Mouse (Mus musculus): ENCODE measurements around the gene Cpm. TPM values are rescaled to one million over a fixed set of nuclear protein-coding genes. Genes with fewer than 3 reads are reported as not detected.

Gene Cpm
- polyA plus RNA-seq, 1 experiment, result 6.7 TPM

GRCm38 (mm10) chr10:117583155-117584061 is 45.9 kb upstream of the Cpm start:
- Histone ChIP-seq H3K9ac (ENCODE audit: low read depth, poor library complexity, severe bottlenecking) (no peak overlapping the region), H3K36me3 (ENCODE audit: control insufficient read depth, insufficient read depth, low read length, poor library complexity, severe bottlenecking) (no peaks in the 10 kb centered on the region), H3K9me3 (replicated peaks; ENCODE audit: control insufficient read depth, insufficient read depth, low read length, poor library complexity, severe bottlenecking) (no peaks in the 10 kb centered on the region), H3K4me1 (ENCODE audit: control insufficient read depth, insufficient read depth, low read length) (no peaks in the 10 kb centered on the region), H3K27me3 (ENCODE audit: control insufficient read depth, insufficient read depth, low read length, poor library complexity, severe bottlenecking) (no peaks in the 10 kb centered on the region), H3K4me3 (ENCODE audit: low read depth, low read length) (no peak overlapping the region), H3K27ac (ENCODE audit: insufficient read depth, low read length) (no peak overlapping the region)
- TF ChIP-seq EP300 (IDR thresholded peaks at IDR 0.05; ENCODE audit: insufficient read depth, low read depth, low read length) (no peak), POLR2A (IDR thresholded peaks at IDR 0.05; ENCODE audit: insufficient read depth, low read length) (no peak), CTCF (IDR thresholded peaks at IDR 0.05; ENCODE audit: low read depth, low read length) (no peak)

GRCm38 (mm10) chr10:117584102-117584501 is 45.2 kb upstream of the Cpm start:
- Histone ChIP-seq H3K4me3 (ENCODE audit: low read depth, low read length) (no peak overlapping the region), H3K4me1 (ENCODE audit: control insufficient read depth, insufficient read depth, low read length) (no peaks in the 10 kb centered on the region), H3K36me3 (ENCODE audit: control insufficient read depth, insufficient read depth, low read length, poor library complexity, severe bottlenecking) (no peaks in the 10 kb centered on the region), H3K27me3 (ENCODE audit: control insufficient read depth, insufficient read depth, low read length, poor library complexity, severe bottlenecking) (no peaks in the 10 kb centered on the region), H3K9me3 (replicated peaks; ENCODE audit: control insufficient read depth, insufficient read depth, low read length, poor library complexity, severe bottlenecking) (no peaks in the 10 kb centered on the region), H3K27ac (ENCODE audit: insufficient read depth, low read length) (no peak overlapping the region), H3K9ac (ENCODE audit: low read depth, poor library complexity, severe bottlenecking) (no peak overlapping the region)
- no peak for TF ChIP-seq CTCF (IDR thresholded peaks at IDR 0.05; ENCODE audit: low read depth, low read length)
- no peak for TF ChIP-seq EP300 (IDR thresholded peaks at IDR 0.05; ENCODE audit: insufficient read depth, low read depth, low read length)
- no peak for TF ChIP-seq POLR2A (IDR thresholded peaks at IDR 0.05; ENCODE audit: insufficient read depth, low read length)

GRCm38 (mm10) chr10:117584566-117585515 is 44.5 kb upstream of the Cpm start:
- Histone ChIP-seq H3K9me3 (replicated peaks; ENCODE audit: control insufficient read depth, insufficient read depth, low read length, poor library complexity, severe bottlenecking) (no peaks in the 10 kb centered on the region), H3K9ac (ENCODE audit: low read depth, poor library complexity, severe bottlenecking) (no peak overlapping the region), H3K27ac (ENCODE audit: insufficient read depth, low read length) (no peak overlapping the region), H3K4me3 (ENCODE audit: low read depth, low read length) (no peak overlapping the region), H3K27me3 (ENCODE audit: control insufficient read depth, insufficient read depth, low read length, poor library complexity, severe bottlenecking) (no peaks in the 10 kb centered on the region), H3K36me3 (ENCODE audit: control insufficient read depth, insufficient read depth, low read length, poor library complexity, severe bottlenecking) (no peaks in the 10 kb centered on the region), H3K4me1 (ENCODE audit: control insufficient read depth, insufficient read depth, low read length) (no peaks in the 10 kb centered on the region)
- TF ChIP-seq EP300 (IDR thresholded peaks at IDR 0.05; ENCODE audit: insufficient read depth, low read depth, low read length) (no peak), POLR2A (IDR thresholded peaks at IDR 0.05; ENCODE audit: insufficient read depth, low read length) (no peak), CTCF (IDR thresholded peaks at IDR 0.05; ENCODE audit: low read depth, low read length) (no peak)

- Histone ChIP-seq H3K4me1 (ENCODE audit: control insufficient read depth, insufficient read depth, low read length) (no peaks in the 10 kb centered on the region), H3K27ac (ENCODE audit: insufficient read depth, low read length) (no peak overlapping the region), H3K36me3 (ENCODE audit: control insufficient read depth, insufficient read depth, low read length, poor library complexity, severe bottlenecking) (no peaks in the 10 kb centered on the region), H3K4me3 (ENCODE audit: low read depth, low read length) (no peak overlapping the region), H3K9me3 (replicated peaks; ENCODE audit: control insufficient read depth, insufficient read depth, low read length, poor library complexity, severe bottlenecking) (no peaks in the 10 kb centered on the region), H3K27me3 (ENCODE audit: control insufficient read depth, insufficient read depth, low read length, poor library complexity, severe bottlenecking) (no peaks in the 10 kb centered on the region), H3K9ac (ENCODE audit: low read depth, poor library complexity, severe bottlenecking) (no peak overlapping the region)
- TF ChIP-seq CTCF (IDR thresholded peaks at IDR 0.05; ENCODE audit: low read depth, low read length) (no peak), EP300 (IDR thresholded peaks at IDR 0.05; ENCODE audit: insufficient read depth, low read depth, low read length) (no peak), POLR2A (IDR thresholded peaks at IDR 0.05; ENCODE audit: insufficient read depth, low read length) (no peak)
Measured at GRCm38 (mm10) chr10:117585600-117586299, 43.5 kb upstream of the Cpm start.

DNA sequence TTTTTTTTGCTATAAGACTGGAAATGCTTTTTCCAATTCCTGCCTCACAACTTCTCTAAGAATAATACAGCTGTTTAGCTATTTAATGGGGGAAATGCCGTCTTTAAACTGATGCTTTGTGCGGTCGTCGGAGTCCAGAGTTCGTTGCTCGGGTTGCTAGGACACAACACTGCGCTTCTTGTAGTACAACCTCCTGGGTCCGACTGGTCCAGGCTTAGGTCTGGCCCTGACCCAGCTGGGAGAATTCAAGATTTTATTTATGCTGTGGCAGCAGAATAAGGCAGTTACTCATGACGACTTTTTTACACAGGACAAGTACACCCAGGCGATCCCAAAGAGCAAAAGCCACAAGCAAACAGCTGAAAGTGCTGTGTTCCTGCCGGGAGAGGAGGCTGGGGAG is 42.4 kb upstream of the Cpm start:
- no peaks in the 10 kb centered on the region for H3K27me3 ChIP-seq (ENCODE audit: control insufficient read depth, insufficient read depth, low read length, poor library complexity, severe bottlenecking)
- no peaks in the 10 kb centered on the region for H3K36me3 ChIP-seq (ENCODE audit: control insufficient read depth, insufficient read depth, low read length, poor library complexity, severe bottlenecking)
- H3K4me1 ChIP-seq (ENCODE audit: control insufficient read depth, insufficient read depth, low read length), result no peaks in the 10 kb centered on the region
- H3K27ac ChIP-seq (ENCODE audit: insufficient read depth, low read length), result no peak overlapping the region
- H3K9me3 ChIP-seq (replicated peaks; ENCODE audit: control insufficient read depth, insufficient read depth, low read length, poor library complexity, severe bottlenecking), result no peaks in the 10 kb centered on the region
- TF ChIP-seq POLR2A (IDR thresholded peaks at IDR 0.05; ENCODE audit: insufficient read depth, low read length) (no peak), CTCF (IDR thresholded peaks at IDR 0.05; ENCODE audit: low read depth, low read length) (no peak), EP300 (IDR thresholded peaks at IDR 0.05; ENCODE audit: insufficient read depth, low read depth, low read length) (no peak)
- no peak overlapping the region for H3K4me3 ChIP-seq (ENCODE audit: low read depth, low read length)
- H3K9ac ChIP-seq (ENCODE audit: low read depth, poor library complexity, severe bottlenecking), result no peak overlapping the region

Measured in ES-Bruce4 (cell line).